Mouse (Mus musculus): ENCODE measurements around the gene Zfp384.
"Not testable (repeated sequence)": the region's sequence is repeated elsewhere in the genome, so short reads cannot be mapped to it uniquely, and the experiment has no call there.

Gene Zfp384

GRCm38 (mm10) chr6:125017682-125018081, 8.7 kb downstream of the Zfp384 start:
- no peak for DNase-seq (ENCODE audit: low spot score)

GRCm38 (mm10) chr6:125030532-125030931, 21.6 kb downstream of the Zfp384 start:
- DNase-seq (ENCODE audit: low spot score), result not testable (repeated sequence)

GRCm38 (mm10) chr6:125031604-125032003, 22.7 kb downstream of the Zfp384 start:
- DNase-seq (ENCODE audit: low spot score), result no peak

- DNase-seq (ENCODE audit: low spot score), result no peak
Observed at GRCm38 (mm10) chr6:125038666-125039065, 29.7 kb downstream of the Zfp384 start.

GRCm38 (mm10) chr6:125039131-125039530, 30.2 kb downstream of the Zfp384 start:
- DNase-seq (ENCODE audit: low spot score), result peak; percentile 29

- DNase-seq (ENCODE audit: low spot score), result peak; percentile 94
Observed at GRCm38 (mm10) chr6:125039533-125040153, 30.7 kb downstream of the Zfp384 start, which contains the start of gene Ing4. Gene Ing4 (plus strand): TSS chr6:125039760.

- no peak for DNase-seq (ENCODE audit: low spot score)
Observed at GRCm38 (mm10) chr6:125040221-125040620, 31.3 kb downstream of the Zfp384 start.

- no peak for DNase-seq (ENCODE audit: low spot score)
Observed at GRCm38 (mm10) chr6:125041047-125041446, 32.1 kb downstream of the Zfp384 start.

GRCm38 (mm10) chr6:125042081-125042480, 33.1 kb downstream of the Zfp384 start:
- no peak for DNase-seq (ENCODE audit: low spot score)

GRCm38 (mm10) chr6:125046691-125047090, 37.7 kb downstream of the Zfp384 start:
- DNase-seq (ENCODE audit: low spot score), result peak; percentile 77

GRCm38 (mm10) chr6:125049678-125050077, 40.7 kb downstream of the Zfp384 start, which contains the start of gene Acrbp:
Gene Acrbp (plus strand): TSS chr6:125049689.
- no peak for DNase-seq (ENCODE audit: low spot score)

- no peak for DNase-seq (ENCODE audit: low spot score)
Observed at GRCm38 (mm10) chr6:125051237-125051636, 42.3 kb downstream of the Zfp384 start.

GRCm38 (mm10) chr6:125061493-125061892, 52.5 kb downstream of the Zfp384 start:
- DNase-seq (ENCODE audit: low spot score), result no peak

GRCm38 (mm10) chr6:125062511-125062910, 53.6 kb downstream of the Zfp384 start:
- DNase-seq (ENCODE audit: low spot score), result no peak

- DNase-seq (ENCODE audit: low spot score), result no peak
Observed at GRCm38 (mm10) chr6:125063906-125064305, 55.0 kb downstream of the Zfp384 start.

GRCm38 (mm10) chr6:125065223-125065622, 56.3 kb downstream of the Zfp384 start:
- not testable (repeated sequence) for DNase-seq (ENCODE audit: low spot score)

GRCm38 (mm10) chr6:125067571-125067995, 58.6 kb downstream of the Zfp384 start, which contains the start of gene Lpar5:
Gene Lpar5 (plus strand): TSS chr6:125067920.
- DNase-seq (ENCODE audit: low spot score), result no peak

GRCm38 (mm10) chr6:125071170-125071895, 62.4 kb downstream of the Zfp384 start:
- DNase-seq (ENCODE audit: low spot score), result peak; percentile 28

- peak; percentile 67 for DNase-seq (ENCODE audit: low spot score)
Observed at GRCm38 (mm10) chr6:125071896-125072279, 62.9 kb downstream of the Zfp384 start.

GRCm38 (mm10) chr6:125073825-125074224, 64.9 kb downstream of the Zfp384 start:
- DNase-seq (ENCODE audit: low spot score), result no peak

GRCm38 (mm10) chr6:125081394-125081793, 72.4 kb downstream of the Zfp384 start:
- DNase-seq (ENCODE audit: low spot score), result no peak

- peak; percentile 84 for DNase-seq (ENCODE audit: low spot score)
Observed at GRCm38 (mm10) chr6:125081797-125082560, 73.0 kb downstream of the Zfp384 start.

Data from layer of hippocampus, adult 11-12 months (tissue).